Mouse (Mus musculus): ENCODE measurements around the gene Pde11a. TPM values are rescaled to one million over a fixed set of nuclear protein-coding genes. Genes with fewer than 3 reads are reported as not detected.

The Pde11a gene
- total RNA-seq (2017), result not detected in 2 replicates

GRCm38 (mm10) chr2:76338215-76339156 lies at the start of gene Pde11a:
TSS of gene Pde11a (minus strand) at chr2:76338774.
- peak; percentile 71 for ATAC-seq (replicated peaks; ENCODE audit: low read depth, poor library complexity, severe bottlenecking)

- ATAC-seq (replicated peaks; ENCODE audit: low read depth, poor library complexity, severe bottlenecking), result no peak
These were observed 48.0 kb upstream of the Pde11a start for GRCm38 (mm10) chr2:76386531-76386930.

- ATAC-seq (replicated peaks; ENCODE audit: low read depth, poor library complexity, severe bottlenecking), result no peak
These were observed 40.1 kb upstream of the Pde11a start for GRCm38 (mm10) chr2:76378646-76379045.

- no peak for ATAC-seq (replicated peaks; ENCODE audit: low read depth, poor library complexity, severe bottlenecking)
These were observed 36.1 kb upstream of the Pde11a start for GRCm38 (mm10) chr2:76374544-76375206.

GRCm38 (mm10) chr2:76372244-76372643 lies 33.7 kb upstream of the Pde11a start:
- no peak; the same call in 1 of the 2 replicates for ATAC-seq (replicated peaks; ENCODE audit: low read depth, poor library complexity, severe bottlenecking)

GRCm38 (mm10) chr2:76370656-76370922 lies 32.0 kb upstream of the Pde11a start:
- peak; percentile 33; the same call in 1 of the 2 replicates for ATAC-seq (replicated peaks; ENCODE audit: low read depth, poor library complexity, severe bottlenecking)

GRCm38 (mm10) chr2:76369821-76370655 lies 31.5 kb upstream of the Pde11a start, which contains the start of gene Rbm45:
TSS of gene Rbm45 (plus strand) at chr2:76369984.
- peak; percentile 83 for ATAC-seq (replicated peaks; ENCODE audit: low read depth, poor library complexity, severe bottlenecking)

- ATAC-seq (replicated peaks; ENCODE audit: low read depth, poor library complexity, severe bottlenecking), result no peak
These were observed 30.5 kb upstream of the Pde11a start for GRCm38 (mm10) chr2:76368861-76369660.

GRCm38 (mm10) chr2:76367188-76367922 lies 28.8 kb upstream of the Pde11a start:
- peak; percentile 43; the same call in 1 of the 2 replicates for ATAC-seq (replicated peaks; ENCODE audit: low read depth, poor library complexity, severe bottlenecking)

GRCm38 (mm10) chr2:76365811-76366210 lies 27.2 kb upstream of the Pde11a start:
- no peak for ATAC-seq (replicated peaks; ENCODE audit: low read depth, poor library complexity, severe bottlenecking)

GRCm38 (mm10) chr2:76362111-76362510 lies 23.5 kb upstream of the Pde11a start:
- no peak for ATAC-seq (replicated peaks; ENCODE audit: low read depth, poor library complexity, severe bottlenecking)

- no peak for ATAC-seq (replicated peaks; ENCODE audit: low read depth, poor library complexity, severe bottlenecking)
These were observed 21.7 kb upstream of the Pde11a start, which contains the start of gene Cyct for GRCm38 (mm10) chr2:76360226-76360625. TSS of gene Cyct (minus strand) at chr2:76360450.

GRCm38 (mm10) chr2:76347839-76348238 lies 9.3 kb upstream of the Pde11a start:
- ATAC-seq (replicated peaks; ENCODE audit: low read depth, poor library complexity, severe bottlenecking), result no peak

GRCm38 (mm10) chr2:76342146-76342545 lies 3.6 kb upstream of the Pde11a start:
- ATAC-seq (replicated peaks; ENCODE audit: low read depth, poor library complexity, severe bottlenecking), result no peak

- no peak for ATAC-seq (replicated peaks; ENCODE audit: low read depth, poor library complexity, severe bottlenecking)
These were observed 4.0 kb downstream of the Pde11a start for GRCm38 (mm10) chr2:76334596-76334995.

GRCm38 (mm10) chr2:76332161-76332805 lies 6.3 kb downstream of the Pde11a start:
- ATAC-seq (replicated peaks; ENCODE audit: low read depth, poor library complexity, severe bottlenecking), result no peak

GRCm38 (mm10) chr2:76330081-76330480 lies 8.5 kb downstream of the Pde11a start:
- no peak for ATAC-seq (replicated peaks; ENCODE audit: low read depth, poor library complexity, severe bottlenecking)

- no peak for ATAC-seq (replicated peaks; ENCODE audit: low read depth, poor library complexity, severe bottlenecking)
These were observed 12.4 kb downstream of the Pde11a start for GRCm38 (mm10) chr2:76326161-76326560.

Data from common myeloid progenitor, adult 5-6 weeks (primary cell).